Mouse (Mus musculus): ENCODE data around the gene Exosc7.

Gene Exosc7

DNA sequence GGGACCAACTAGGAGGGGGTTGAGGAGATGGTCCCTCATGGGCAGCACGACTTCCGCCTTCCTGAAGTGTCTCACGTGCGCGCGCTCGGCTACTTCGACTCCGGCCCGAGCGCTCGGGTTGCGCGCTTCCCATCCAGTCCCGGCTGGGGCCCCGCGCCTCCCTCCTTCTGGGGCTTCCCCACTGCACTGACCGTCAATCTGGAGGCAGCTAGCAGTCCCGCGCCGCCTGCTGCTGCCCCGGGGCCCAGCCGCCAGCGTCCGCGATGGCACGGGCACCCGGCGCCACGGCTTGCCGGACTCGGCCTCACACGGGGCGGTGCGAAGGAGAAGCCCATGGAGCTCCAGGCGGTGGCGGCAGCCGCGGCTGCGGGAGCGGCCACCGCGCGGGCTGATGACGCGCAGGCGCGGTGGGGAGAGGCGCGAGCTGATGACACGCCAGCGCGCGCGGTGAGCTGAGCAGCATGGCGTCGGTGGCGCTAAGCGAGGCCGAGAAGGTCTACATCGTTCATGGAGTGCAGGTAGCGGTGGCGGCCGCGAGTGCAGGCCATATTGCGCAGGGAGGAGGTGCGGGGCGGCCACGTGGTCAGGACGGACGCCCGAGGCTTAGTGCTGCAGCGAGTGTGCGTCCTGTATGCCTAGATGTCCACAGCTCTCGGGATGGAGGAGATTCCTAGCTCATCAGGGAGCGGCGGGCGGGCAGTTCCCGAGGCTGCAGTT lies at the start of gene Exosc7, which contains the start of gene Zdhhc3:
Gene Exosc7 (plus strand): TSS at position 411 of the 717 bp plus-strand sequence.
Gene Zdhhc3 (minus strand): TSS at position 401 of the 717 bp plus-strand sequence.
- in situ Hi-C loops (cut with MboI, MseI): no loop called here

DNA sequence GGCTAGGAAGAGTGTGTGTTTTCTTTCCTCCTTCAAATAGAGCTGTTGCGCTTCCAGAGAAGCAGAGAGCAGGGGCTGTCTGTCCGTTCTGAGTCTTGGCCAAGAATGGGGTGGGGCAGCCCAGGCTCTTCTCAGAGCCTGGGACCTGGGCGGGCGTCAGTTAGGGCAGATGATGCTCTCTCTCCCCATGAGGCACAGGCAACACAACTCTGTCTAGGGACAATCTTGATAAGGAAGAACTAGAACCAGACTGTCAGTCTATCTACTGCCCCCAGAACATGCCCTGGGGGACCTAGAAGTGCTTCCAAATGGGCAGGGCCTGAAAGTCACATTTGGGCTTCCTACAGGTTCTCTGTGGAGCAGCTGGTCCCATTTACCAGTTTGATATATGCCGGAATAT lies 33.9 kb upstream of the Exosc7 start:
- in situ Hi-C loops (cut with MboI, MseI): no loop called here

DNA sequence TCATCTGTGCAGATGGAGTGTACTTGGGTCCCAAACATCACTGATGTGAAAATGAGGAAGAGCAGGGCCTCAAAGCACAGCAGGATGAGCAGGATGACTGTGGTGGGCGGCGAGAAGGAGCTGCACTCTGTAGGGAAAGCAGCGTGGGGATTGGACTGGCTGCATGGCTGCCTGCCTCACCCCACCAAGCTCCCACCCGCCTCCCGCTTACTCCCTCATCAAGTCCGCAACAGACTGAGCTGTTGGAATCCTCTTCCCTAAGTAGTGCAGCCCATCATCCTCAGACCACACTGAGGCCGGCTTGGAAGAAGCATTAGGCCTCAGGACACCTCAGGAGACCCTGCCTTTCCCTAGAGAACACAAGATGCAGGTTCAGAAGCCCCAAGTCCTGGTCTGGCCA lies 32.7 kb upstream of the Exosc7 start:
- in situ Hi-C loops (cut with MboI, MseI): no loop called here

DNA sequence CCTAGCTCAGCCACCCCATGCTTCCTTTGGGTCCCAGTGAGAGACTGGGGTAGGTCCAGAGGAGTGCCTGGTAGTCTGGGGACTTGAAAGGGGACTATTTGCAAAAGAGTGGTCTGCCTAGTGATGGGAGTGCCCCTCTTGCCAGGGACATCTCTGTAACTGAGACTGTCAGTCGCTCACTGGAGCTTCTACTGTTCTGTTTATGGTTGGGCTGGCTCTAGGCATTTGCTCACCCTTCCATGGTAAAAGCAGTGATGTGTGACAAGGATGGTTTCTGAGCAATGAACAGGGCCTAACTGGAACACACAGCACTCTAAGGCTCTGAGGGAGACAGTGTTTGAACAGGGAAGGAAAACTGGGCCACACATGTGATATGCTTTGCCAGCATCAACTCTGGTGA lies 32.2 kb upstream of the Exosc7 start:
- in situ Hi-C loops (cut with MboI, MseI): no loop called here

DNA sequence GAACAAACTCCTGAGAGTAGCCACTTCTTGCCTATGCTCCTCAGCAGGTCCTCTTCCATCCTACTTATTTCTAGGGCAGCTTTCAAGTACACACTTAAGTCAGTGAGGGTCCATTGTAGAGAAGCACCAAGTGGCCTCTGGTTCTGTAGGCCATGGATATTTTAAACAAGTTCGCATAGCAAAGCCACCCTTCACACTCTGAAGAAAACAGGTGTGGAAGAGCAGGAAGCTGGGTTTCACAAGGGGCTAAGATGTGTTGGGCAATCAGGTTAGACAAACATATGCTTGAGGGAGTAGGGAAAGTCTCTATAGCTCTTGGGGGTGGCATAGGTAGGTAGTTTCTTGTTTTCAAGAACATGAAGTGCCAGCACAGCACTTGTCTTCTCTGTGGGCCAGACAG lies 27.6 kb upstream of the Exosc7 start:
- in situ Hi-C loops (cut with MboI, MseI): no loop called here

DNA sequence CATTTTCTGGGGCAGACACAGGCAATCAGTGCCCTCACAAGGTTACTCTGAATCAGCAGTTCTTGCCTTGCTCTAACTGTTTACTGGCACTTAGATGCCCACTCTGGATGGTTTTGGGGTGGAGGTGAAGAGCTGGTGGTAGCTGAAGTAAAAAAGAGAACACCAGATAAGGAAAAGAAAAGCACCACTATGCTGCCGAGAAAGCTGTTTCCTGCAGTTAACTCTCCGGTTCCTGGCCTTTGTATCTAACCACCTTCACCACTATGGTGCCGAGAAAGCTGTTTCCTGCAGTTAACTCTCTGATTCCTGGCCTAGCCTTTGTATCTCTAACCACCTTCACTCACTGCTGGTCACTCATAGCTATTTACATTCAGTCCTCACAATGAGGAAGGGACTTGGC lies 25.5 kb upstream of the Exosc7 start:
- in situ Hi-C loops (cut with MboI, MseI): no loop called here

DNA sequence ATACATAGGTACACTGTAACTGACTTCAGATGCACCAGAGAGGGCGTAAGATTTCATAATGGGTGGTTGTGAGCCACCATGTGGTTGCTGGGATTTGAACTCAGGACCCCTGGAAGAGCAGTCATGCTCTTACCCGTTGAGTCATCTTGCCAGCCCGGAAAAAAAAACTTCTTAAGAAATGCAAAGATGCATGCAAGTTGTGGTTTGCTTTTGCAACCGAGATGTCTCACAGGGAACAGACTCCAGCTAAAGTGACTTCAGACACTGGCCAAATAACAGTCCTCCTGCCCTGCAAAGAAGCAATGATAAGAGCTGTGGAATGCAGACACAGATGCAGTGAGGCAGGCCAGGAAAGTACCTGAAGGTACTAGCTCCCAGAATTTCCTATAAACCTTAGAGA lies 22.2 kb upstream of the Exosc7 start:
- in situ Hi-C loops (cut with MboI, MseI): no loop called here

DNA sequence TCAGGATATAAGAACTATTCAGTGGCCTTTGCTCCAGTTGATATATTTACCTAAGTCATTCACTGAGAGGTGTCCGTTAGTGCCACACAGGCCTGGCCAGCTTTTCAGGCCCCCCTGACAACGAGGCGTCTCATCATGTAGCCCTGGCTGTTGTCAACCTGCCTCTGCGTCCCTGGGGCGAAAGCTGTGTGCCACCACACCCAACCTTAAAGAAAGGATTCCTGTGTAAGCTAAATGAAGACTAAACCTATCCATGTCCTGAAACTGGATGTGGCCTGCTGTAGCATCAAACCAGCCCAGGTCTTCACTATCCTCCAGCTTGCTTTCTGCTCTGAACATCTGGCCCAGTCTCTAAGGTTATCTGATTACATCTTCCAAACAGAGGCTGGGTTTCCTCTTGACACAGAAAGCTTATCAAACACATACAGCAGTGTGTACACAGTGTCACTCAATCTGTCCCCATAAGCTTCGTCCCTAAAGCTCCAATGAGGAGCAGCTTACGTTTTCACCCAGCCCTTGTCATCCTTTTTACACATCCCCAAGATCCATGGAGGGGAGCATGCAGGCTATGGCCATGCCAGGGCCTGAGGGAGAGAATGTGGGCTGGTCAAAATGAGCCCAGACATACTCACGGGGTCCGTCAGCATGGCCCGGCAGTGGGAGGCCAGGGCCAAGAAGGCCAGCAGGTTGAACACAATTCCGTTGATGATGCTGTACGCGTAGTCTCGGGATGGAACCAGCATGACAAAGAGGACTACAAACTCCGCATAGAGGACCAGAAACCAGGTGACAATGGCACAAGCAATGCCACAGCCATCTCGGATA lies 13.2 kb upstream of the Exosc7 start:
- in situ Hi-C loops (cut with MboI, MseI): no loop called here

DNA sequence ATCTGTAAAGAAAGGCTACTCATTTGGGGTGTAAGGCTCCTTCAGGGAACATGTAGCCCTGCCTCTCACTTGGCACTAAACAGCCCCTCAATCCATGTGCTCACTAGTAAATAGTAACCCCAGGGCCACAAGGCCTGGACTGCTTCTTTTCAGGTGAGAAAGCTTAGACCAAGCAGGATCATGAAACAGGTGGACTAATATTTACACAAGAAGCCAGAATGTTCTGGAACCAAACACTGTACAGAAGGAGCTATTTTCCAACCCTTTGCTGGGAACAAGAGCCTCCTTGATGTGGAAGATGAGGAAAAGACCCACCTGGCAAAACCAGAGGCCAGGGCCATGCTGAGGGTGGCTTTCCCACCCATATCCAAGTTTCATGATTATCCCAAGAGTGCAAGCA lies 9.6 kb upstream of the Exosc7 start:
- in situ Hi-C loops (cut with MboI, MseI): no loop called here

DNA sequence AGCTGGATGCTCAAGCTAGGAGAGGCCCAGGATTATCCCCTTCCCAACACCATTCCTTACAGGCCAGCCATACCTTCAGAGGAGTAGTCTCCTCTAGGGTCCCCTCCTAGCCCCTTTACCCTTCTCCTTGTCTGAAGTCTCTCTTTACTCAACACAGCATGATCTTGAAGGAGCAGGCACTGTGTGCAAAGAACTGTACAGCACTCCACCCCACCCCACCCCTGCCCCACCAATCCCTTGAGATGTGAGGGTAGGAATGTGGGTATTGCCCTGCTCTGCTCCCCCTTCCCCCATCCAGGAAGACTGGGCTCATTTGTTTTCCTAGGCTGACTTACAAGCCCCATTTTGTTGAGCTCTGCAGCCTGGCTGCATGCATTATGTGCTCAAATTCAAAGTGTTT lies 8.7 kb upstream of the Exosc7 start:
- in situ Hi-C loops (cut with MboI, MseI): no loop called here

DNA sequence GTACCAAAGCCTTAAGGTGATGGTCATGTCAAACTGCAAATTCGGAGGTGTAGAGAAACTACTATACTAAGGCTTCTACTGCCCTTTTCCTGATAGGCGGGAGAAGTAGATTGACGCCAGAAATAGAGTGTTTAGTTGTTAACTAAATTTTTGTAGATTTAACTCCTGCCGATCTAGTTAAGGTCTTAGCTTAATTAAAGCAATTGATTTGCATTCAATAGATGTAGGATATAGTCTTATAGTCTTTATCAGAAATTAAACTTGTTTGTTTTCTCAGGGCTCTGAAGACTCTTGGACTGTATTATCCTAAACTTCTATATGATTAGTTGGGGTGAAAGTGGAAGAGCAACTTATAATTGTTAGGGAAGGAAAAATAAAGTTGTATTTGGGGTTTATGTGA lies 5.8 kb upstream of the Exosc7 start:
- in situ Hi-C loops (cut with MboI, MseI): no loop called here

DNA sequence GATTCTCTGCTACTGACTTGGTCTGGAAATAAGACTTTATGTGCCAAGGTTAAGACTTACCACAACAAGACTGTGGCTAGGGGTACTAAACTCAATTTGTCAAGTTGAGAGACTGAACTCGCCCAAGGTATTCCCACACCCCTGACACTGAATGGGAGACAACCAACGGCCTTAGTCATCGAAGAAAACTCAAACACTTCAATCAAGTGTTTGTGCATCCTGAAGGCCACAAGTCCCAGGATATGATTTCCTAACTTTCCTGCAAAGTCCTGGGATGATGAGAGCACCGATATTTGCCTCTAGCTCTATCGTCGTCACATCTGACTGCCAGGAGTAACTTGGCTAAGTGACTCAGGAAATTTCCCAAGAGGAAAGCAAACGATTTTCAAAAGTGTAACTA lies 3.8 kb upstream of the Exosc7 start:
- in situ Hi-C loops (cut with MboI, MseI): no loop called here

DNA sequence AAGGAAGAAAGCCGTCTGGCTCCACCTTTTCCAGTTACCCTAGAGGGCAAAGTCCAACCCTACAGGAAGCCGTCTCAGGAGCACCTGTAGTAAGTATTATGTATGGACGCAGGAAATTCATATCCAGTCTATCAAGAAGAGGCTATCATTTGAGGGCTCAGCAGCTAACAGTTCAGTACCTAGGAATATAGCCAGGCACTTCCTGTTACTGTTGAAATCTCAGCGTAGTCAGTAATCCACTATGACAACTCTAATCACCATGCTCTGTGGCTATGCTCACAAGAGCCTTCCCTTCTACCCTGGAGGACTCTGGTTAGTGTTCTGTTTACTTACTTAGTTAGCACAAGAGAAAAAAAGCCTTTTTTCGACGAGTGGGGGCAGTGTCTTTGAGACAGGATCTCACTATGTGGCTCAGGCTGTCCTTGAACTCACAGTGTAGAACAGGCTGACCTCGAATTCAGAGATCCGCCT lies 1.2 kb upstream of the Exosc7 start:
- in situ Hi-C loops (cut with MboI, MseI): no loop called here

DNA sequence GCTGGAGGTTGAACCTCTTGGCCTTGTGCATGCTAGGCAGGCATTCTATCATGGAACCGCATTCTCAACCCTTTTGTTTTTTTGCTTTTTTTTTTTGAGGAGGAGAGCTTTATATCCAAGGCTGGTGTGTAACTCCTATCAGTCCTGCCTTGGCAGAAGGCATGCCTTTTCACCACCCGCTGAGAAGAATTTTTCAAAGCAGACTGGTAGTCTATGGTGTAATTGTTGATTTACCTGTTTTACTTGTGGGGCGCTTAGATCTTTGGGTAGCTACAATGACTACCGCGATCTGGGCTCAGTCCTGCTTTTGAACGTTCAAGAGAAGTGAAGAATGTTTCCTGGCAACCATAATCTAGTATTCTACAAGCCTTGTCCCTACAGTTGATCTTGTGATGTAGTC lies 916 bp downstream of the Exosc7 start:
- in situ Hi-C loops (cut with MboI, MseI): no loop called here

DNA sequence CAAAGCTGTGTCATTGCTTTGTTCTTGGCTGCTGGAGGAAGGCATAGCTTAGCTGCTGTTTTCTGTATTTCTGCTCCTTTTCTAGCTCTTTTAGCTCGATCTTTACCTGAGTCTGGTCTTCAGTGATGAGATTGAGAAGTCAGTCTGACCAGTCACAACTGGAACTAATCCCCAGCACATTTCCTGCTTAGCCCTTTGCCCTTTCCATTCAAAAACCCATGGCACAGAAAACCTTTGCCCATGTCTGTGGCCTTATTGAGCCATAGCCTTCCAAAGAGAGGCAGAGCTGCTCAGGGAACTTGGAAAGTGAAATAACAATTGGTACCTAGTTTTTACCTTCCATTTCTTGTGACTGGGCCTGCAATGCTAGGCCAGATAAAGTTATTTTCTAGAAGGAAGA lies 2.6 kb downstream of the Exosc7 start:
- in situ Hi-C loops (cut with MboI, MseI): no loop called here

DNA sequence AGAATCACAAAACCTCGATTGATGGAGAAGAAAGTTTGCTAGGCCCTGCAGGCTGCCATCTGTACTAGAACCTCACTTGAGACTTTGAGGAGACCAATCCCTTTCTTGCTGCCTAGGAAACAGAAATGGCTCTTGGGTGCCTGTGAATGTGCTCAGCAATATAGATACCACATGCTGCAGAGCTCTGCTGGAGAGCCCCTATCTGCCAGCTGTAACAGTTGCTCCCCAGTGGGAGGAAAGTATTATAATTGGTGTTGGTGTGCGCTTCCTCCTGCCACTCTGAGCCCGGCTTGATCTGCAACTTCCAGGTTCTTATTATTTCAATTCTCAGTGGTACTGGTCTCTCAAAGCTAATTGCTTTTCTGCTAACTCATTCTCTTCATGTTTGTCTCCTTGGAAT lies 10.0 kb downstream of the Exosc7 start:
- in situ Hi-C loops (cut with MboI, MseI): no loop called here

DNA sequence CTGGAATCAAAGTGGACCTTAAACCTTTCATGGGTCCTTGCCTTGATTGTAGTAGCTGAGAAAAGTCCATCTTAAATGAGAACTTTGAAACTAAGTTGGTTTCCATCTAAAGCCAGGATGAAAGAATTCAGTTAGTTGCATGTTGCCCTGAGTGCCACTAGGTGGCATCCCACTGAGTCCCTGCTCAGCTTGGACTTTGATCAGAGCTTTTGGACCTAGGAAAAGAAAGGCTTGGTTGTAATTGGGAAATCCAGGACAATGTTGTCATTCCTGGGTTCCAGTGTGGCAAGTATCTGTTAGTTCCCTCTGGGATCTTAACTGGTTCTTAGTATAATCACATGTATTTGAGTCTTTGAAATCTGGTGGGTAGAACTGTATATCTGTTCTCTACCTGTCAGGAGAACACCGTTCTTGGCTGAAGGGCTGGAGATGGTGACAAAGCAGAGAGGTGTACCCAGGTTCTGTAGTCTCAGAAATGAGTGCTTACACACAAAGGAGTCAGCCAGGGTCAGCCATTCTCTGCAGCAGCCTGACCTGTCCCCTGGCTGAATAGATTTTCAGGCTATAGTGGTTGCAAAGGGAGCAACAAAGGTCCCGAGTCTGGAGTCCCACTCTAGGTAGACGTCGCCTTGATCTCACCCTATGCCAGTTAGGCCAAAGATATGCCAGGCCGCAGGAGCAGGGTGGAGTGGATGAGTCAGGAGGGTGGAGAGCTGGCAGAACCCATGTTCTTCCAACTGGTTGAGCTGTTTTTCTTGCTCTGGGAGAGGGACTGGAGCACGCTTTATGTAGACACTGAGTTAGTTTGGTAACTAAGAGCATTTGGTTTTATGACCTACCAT lies 10.8 kb downstream of the Exosc7 start:
- in situ Hi-C loops (cut with MboI, MseI): no loop called here

DNA sequence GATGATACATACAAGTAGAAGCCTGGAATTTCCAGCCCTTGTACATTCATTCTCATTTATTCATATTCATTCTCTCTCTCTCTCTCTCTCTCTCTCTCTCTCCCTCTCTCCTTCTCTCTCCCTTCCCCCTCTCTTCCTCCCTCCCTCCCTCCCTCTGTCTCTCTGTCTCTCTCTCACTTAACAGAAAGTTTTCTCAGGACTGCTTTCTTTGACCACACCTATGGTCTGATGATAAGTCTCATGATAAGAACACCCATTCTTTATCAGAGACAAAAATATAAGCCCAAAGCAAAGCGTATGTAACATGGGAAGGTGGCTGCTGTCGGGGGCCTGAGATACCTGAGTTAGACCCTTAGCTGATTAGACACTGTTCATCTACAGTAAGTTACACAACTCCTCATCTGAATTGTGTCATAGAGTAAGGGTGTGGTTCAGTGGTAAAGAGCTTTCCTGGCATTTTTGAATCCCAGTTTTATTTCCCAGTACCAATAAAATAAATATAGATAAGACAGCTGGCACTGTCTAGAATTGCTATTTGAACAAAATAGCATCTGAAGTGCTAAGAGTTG lies 11.5 kb downstream of the Exosc7 start:
- in situ Hi-C loops (cut with MboI, MseI): no loop called here

DNA sequence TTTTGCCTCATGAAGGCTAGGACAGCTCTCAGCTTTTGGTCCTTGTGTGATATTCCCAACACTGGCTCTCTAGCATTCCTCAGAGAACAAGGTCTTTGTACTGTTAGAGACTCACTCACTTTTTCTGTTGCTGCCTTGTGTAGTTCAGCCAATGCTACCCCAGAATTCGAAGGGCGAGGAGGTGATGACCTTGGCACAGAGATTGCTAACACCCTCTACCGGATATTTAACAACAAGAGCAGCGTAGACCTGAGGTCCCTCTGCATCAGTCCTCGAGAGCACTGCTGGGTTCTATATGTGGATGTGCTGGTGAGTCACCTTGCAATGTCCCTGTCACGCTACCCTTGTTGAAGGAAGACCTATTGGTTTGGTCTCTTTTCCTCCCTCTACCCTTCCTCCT lies 14.6 kb downstream of the Exosc7 start:
- in situ Hi-C loops (cut with MboI, MseI): no loop called here

DNA sequence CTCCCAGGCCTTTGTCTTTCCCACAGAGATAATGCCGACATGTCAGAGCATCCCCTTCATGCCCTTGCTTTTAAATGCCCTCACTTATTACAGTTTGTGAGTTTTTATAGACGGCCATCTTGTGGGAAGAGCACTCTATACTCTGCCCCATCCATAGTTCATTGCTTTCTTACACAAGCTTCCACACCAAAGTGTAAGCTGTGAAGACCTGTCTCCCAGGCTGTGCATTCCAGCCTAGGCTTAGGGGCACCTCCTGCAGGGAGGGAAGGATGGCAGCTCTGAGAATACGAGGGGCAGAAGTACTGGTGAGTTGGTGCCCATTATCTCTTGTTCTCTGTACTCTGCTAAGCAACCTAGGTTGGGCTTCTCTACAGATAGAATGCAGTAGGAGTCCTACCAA lies 20.0 kb downstream of the Exosc7 start:
- in situ Hi-C loops (cut with MboI, MseI): no loop called here

DNA sequence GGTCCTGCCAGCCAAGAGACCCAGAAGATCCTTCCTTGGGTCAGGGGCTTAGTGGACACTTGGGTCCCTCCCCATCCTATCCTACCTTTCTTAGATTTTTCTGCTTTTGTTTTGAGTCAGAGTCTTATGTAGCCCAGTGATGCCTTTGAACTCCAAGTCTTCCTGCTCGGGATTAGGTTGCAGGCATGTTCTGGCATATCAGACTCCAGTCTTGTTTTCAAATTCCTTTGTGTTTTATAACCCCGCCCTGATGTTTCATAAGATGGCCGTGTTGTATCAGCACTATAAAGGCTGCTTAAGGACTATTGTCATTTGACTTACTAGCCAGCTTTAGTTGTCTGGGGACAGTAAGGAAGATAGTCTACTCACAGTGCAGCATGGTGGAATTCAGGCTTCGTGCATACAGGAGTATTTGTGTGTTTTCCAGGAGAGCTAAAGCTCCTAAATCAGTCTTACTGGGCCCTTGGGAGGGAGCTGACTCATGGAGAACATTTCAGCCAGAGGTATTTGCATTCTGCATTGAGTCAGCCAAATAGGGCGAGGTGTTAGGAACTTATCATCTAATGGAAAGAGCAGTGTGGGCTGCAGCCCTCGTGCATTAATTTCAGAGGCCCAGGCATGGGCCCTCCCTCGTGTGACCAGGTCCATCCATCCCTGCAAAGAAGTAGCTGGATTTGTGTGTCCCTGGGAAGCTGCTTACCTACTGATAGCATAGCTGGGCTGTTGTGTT lies 24.1 kb downstream of the Exosc7 start:
- in situ Hi-C loops (cut with MboI, MseI): no loop called here
